Mouse (Mus musculus) embryonic fibroblast, embryonic 13.5 days (primary cell): ENCODE data around the gene Rhbg. TPM values are rescaled to one million over a fixed set of nuclear protein-coding genes. Genes with fewer than 3 reads are reported as not detected.

ENCODE experiments used
- H3K27ac ChIP-seq: 2 replicates; pipeline ENCODE4 v1.5.1; 2012; ENCODE audit warnings: low read length, control low read depth, inconsistent platforms; ENCODE audit not compliant: insufficient read depth
- H3K4me1 ChIP-seq: 2 replicates; pipeline ENCODE4 v1.6.1; 2011; ENCODE audit warnings: low read length; ENCODE audit not compliant: control insufficient read depth, insufficient read depth
- H3K4me3 ChIP-seq: 2 replicates; pipeline ENCODE4 v1.5.1; 2011; ENCODE audit warnings: mild to moderate bottlenecking, control low read depth, low read length; ENCODE audit not compliant: insufficient read depth
- CTCF ChIP-seq: IDR thresholded peaks from 2 replicates; pipeline ENCODE4 v1.5.1; 2011; ENCODE audit warnings: mild to moderate bottlenecking, control low read depth, low read length, moderate library complexity, borderline replicate concordance; ENCODE audit not compliant: insufficient read depth
- POLR2A ChIP-seq: IDR thresholded peaks from 2 replicates; pipeline ENCODE4 v1.6.1; 2011; ENCODE audit warnings: low read depth, mild to moderate bottlenecking, control low read depth, low read length, moderate library complexity
- polyA plus RNA-seq: library from polyadenylated mRNA; stranded (reverse); fragments of >200 nt; gene quantifications from 2 replicates; pipeline ENCODE4 v1.2.4, GENCODE M21; 2011; ENCODE audit warnings: low read depth; ENCODE audit not compliant: missing spikeins, insufficient read length

Gene Rhbg
- polyA plus RNA-seq, 1 experiment = not detected

- Histone ChIP-seq H3K27ac (no peak overlapping the region), H3K4me1 (no peaks in the 10 kb centered on the region), H3K4me3 (no peak overlapping the region)
- no peak for TF ChIP-seq CTCF
- no peak for TF ChIP-seq POLR2A
Observed at GRCm38 (mm10) chr3:88235616-88236015, 18.9 kb downstream of the Rhbg start.

- Histone ChIP-seq H3K4me3 (no peak overlapping the region), H3K27ac (no peak overlapping the region), H3K4me1 (no peaks in the 10 kb centered on the region)
- TF ChIP-seq POLR2A = no peak
- peak; percentile 26; the same call in 1 of the 2 replicates for TF ChIP-seq CTCF
Observed at GRCm38 (mm10) chr3:88235216-88235615, 19.3 kb downstream of the Rhbg start.

- H3K4me3 ChIP-seq = no peak overlapping the region
- TF ChIP-seq CTCF (no peak), POLR2A (no peak)
- no peak overlapping the region for H3K27ac ChIP-seq
- H3K4me1 ChIP-seq = no peaks in the 10 kb centered on the region
Observed at GRCm38 (mm10) chr3:88234041-88234440, 20.5 kb downstream of the Rhbg start.

- Histone ChIP-seq H3K4me1 (no peaks in the 10 kb centered on the region), H3K4me3 (no peak overlapping the region), H3K27ac (no peak overlapping the region)
- TF ChIP-seq POLR2A (no peak), CTCF (no peak)
Observed at GRCm38 (mm10) chr3:88232851-88233649, 21.5 kb downstream of the Rhbg start.

GRCm38 (mm10) chr3:88232301-88232702, 22.2 kb downstream of the Rhbg start:
- no peak overlapping the region for H3K27ac ChIP-seq
- TF ChIP-seq POLR2A (no peak), CTCF (no peak)
- no peaks in the 10 kb centered on the region for H3K4me1 ChIP-seq
- H3K4me3 ChIP-seq = no peak overlapping the region

- Histone ChIP-seq H3K4me3 (no peak overlapping the region), H3K27ac (no peak overlapping the region), H3K4me1 (no peaks in the 10 kb centered on the region)
- TF ChIP-seq POLR2A = no peak
- TF ChIP-seq CTCF = no peak
Observed at GRCm38 (mm10) chr3:88231061-88231641, 23.4 kb downstream of the Rhbg start.

GRCm38 (mm10) chr3:88230262-88231047, 24.1 kb downstream of the Rhbg start:
- Histone ChIP-seq H3K4me1 (no peaks in the 10 kb centered on the region), H3K4me3 (no peak overlapping the region), H3K27ac (no peak overlapping the region)
- TF ChIP-seq POLR2A (no peak), CTCF (no peak)

GRCm38 (mm10) chr3:88229526-88229925, 25.0 kb downstream of the Rhbg start:
- no peak for TF ChIP-seq POLR2A
- no peak for TF ChIP-seq CTCF
- H3K4me3 ChIP-seq = no peak overlapping the region
- no peaks in the 10 kb centered on the region for H3K4me1 ChIP-seq
- H3K27ac ChIP-seq = no peak overlapping the region

GRCm38 (mm10) chr3:88228906-88229305, 25.6 kb downstream of the Rhbg start:
- no peaks in the 10 kb centered on the region for H3K4me1 ChIP-seq
- no peak for TF ChIP-seq POLR2A
- TF ChIP-seq CTCF = no peak
- no peak overlapping the region for H3K27ac ChIP-seq
- no peak overlapping the region for H3K4me3 ChIP-seq
